Mouse (Mus musculus) kidney, embryonic 15.5 days (tissue): Measurements from ENCODE around the gene Man1a. TPM values are rescaled to one million over a fixed set of nuclear protein-coding genes. Genes with fewer than 3 reads are reported as not detected.

ENCODE experiments used
- ATAC-seq: fragments of 200-750 bp; cut with Nextera tagmentation; replicated peaks from 2 replicates; pipeline ENCODE4 v1.8.0; 2017; ENCODE audit warnings: moderate TSS enrichment; ENCODE audit not compliant: low FRiP score
- H3K27ac ChIP-seq: fragments of 300-500 bp; sonication (generic); 2 replicates; pipeline ENCODE4 v1.5.1; 2015; ENCODE audit warnings: mild to moderate bottlenecking, inconsistent platforms
- H3K27me3 ChIP-seq: fragments of 300-500 bp; sonication (generic); 2 replicates; pipeline ENCODE4 v1.6.1; 2015; ENCODE audit warnings: inconsistent platforms
- H3K36me3 ChIP-seq: fragments of 300-500 bp; sonication (generic); 2 replicates; pipeline ENCODE4 v1.6.1; 2015; ENCODE audit warnings: inconsistent platforms
- H3K4me1 ChIP-seq: fragments of 300-500 bp; sonication (generic); 2 replicates; pipeline ENCODE4 v1.6.1; 2015; ENCODE audit warnings: inconsistent platforms
- H3K4me2 ChIP-seq: fragments of 300-500 bp; sonication (generic); 2 replicates; pipeline ENCODE4 v1.6.1; 2015; ENCODE audit warnings: moderate library complexity, mild to moderate bottlenecking, inconsistent platforms
- H3K4me3 ChIP-seq: fragments of 300-500 bp; sonication (generic); replicated peaks from 2 replicates; pipeline ENCODE4 v1.5.1; 2015; ENCODE audit warnings: mild to moderate bottlenecking, inconsistent platforms
- H3K9ac ChIP-seq: fragments of 300-500 bp; sonication (generic); 2 replicates; pipeline ENCODE4 v1.6.1; 2015; ENCODE audit warnings: mild to moderate bottlenecking, inconsistent platforms
- H3K9me3 ChIP-seq: fragments of 300-500 bp; sonication (generic); replicated peaks from 2 replicates; pipeline ENCODE4 v1.6.1; 2016; ENCODE audit warnings: inconsistent platforms
- WGBS: fragments of 180-500 bp; shearing (Covaris S2); methylation state at CpG from one replicate; pipeline ENCODE4 v1.1.7; 2015; ENCODE audit warnings: mixed read lengths; 5-methylcytosine and 5-hydroxymethylcytosine counted together
- polyA plus RNA-seq: library from polyadenylated mRNA; unstranded; fragments of >200 nt; fragmentation: Nextera tagmentation; extraction: Ambion mirVana; gene quantifications from 2 replicates; pipeline ENCODE4 v1.2.1, GENCODE M21; 2015

Man1a gene
- polyA plus RNA-seq = 8.4 and 8.5 TPM in 2 replicates

DNA sequence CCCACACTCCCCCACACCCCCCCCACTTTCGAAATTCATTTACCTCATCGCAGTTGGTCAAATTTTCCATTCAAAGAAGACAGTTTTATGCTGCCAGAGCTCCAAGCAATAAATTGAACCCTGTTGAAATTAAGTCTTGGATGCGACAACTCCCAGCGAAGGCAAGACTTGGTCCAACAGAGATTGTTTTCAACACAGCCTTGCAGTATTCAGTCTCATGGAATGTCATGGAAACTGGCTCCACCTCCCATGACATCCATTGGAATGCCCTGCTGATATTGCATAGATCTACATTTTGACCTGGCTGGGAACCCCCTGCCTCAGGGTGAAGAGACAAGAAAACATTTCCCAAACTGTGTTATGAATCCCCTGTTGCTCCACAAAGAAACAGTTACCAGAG is at the start of gene Man1a:
Gene Man1a (minus strand): TSS at position 190 of the 400 bp plus-strand sequence.
- ATAC-seq = no peak
- Histone ChIP-seq H3K4me2 (peak within 1 kb of the TSS; percentile 99), H3K9ac (peak within 1 kb of the TSS; percentile 84), H3K9me3 (no peaks in the 10 kb centered on the region), H3K27ac (peak within 1 kb of the TSS; percentile 24), H3K27me3 (no peaks in the 10 kb centered on the region), H3K4me3 (peak within 1 kb of the TSS; percentile 79), H3K36me3 (no peaks in the 10 kb centered on the region), H3K4me1 (peaks cover 28% of the 10 kb centered on the region)
- 5% methylated on average over 4 of the region's 4 CpGs for WGBS

DNA sequence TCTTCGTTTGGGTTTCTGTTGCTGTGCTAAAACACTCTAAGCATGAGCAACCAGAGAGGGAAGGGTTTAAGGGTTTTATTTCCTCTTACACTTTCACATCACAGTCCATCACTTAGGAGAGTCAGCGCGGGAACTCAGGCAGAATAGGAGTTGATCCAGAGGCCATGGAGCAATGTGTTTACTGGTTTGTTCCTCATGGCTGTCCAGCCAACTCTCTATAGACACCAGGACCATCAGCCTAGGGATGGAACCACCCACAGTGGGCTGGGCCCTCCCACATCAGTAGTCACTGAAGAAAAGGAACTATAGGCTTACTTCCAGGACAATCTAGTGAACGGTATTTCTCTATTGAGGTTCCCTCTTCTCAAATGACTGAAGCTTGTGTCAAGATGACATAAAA is 45.4 kb upstream of the Man1a start:
- no peaks in the 10 kb centered on the region for H3K9me3 ChIP-seq
- no peaks in the 10 kb centered on the region for H3K27me3 ChIP-seq
- H3K4me2 ChIP-seq = no peak overlapping the region
- H3K27ac ChIP-seq = no peak overlapping the region
- H3K9ac ChIP-seq = no peak overlapping the region
- 84% methylated on average over 4 of the region's 4 CpGs for WGBS
- no peaks in the 10 kb centered on the region for H3K4me1 ChIP-seq
- no peaks in the 10 kb centered on the region for H3K36me3 ChIP-seq
- ATAC-seq = no peak
- no peak overlapping the region for H3K4me3 ChIP-seq

DNA sequence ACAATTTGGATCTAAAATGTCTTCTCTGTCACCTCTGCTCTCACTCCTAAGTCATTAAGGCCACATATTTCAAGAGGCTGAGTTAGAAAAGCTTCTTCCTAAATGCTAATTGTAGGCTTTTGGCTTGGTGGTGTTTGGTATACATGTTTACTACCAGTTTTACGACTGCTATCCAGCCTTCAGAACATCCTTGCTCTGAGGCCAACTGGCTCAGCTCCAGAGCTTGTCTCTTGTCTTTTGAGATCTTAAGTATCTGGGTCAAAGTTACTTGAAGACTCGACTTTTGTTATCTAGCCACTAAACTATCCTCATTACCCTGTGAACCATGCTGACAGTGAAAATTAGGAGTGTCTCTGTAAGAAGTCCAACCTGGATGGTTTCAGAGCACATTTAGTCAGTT is 44.0 kb upstream of the Man1a start:
- 0 out of 2 replicates have a peak, but pooled peaks have one; percentile 29 for ATAC-seq
- no peak overlapping the region for H3K27ac ChIP-seq
- H3K27me3 ChIP-seq = no peaks in the 10 kb centered on the region
- 26% methylated on average over 2 of the region's 2 CpGs for WGBS
- no peak overlapping the region for H3K4me3 ChIP-seq
- H3K36me3 ChIP-seq = no peaks in the 10 kb centered on the region
- no peak overlapping the region for H3K4me2 ChIP-seq
- no peaks in the 10 kb centered on the region for H3K9me3 ChIP-seq
- no peak overlapping the region for H3K9ac ChIP-seq
- H3K4me1 ChIP-seq = no peaks in the 10 kb centered on the region

- no peak overlapping the region for H3K27ac ChIP-seq
- H3K36me3 ChIP-seq = no peaks in the 10 kb centered on the region
- WGBS = 73% methylated on average over 2 of the region's 2 CpGs
- ATAC-seq = no peak
- H3K4me2 ChIP-seq = no peak overlapping the region
- no peaks in the 10 kb centered on the region for H3K9me3 ChIP-seq
- no peak overlapping the region for H3K9ac ChIP-seq
- H3K4me3 ChIP-seq = no peak overlapping the region
- no peaks in the 10 kb centered on the region for H3K4me1 ChIP-seq
- H3K27me3 ChIP-seq = no peaks in the 10 kb centered on the region
Observed at GRCm38 (mm10) chr10:54119303-54119702, 42.9 kb upstream of the Man1a start.

DNA sequence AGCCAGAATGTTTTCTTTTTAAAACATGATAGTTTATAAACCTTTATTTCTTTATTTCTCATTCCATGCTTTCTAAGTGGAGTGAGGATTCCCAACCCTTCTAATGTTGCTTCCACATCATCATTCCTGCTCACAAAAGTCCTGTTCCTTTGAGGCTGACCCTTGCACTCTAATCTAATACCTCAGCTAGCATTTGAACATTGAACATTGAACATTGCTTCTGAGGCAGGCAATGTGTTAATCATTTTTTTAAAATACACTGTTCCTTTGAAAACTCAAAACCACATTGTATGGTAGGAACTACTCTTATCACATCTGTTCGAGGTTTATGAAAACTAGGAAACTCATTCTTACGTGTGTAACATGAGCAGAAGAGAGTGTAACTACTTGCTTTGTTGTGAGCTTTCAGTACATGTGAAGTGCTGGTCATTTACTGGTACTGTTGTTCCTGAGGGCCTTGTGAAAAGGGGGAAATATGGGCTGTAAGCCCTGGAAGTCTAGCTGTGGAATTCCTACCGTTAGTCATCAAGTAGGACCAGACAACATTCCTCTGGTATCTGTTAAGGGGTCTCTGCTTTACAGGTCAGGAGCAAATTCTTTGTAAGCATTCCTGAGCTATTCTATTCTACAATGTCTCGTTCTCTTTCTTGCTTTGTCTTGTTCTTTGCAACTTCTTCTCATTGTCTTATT is 42.0 kb upstream of the Man1a start:
- 76% methylated on average over 4 of the region's 4 CpGs for WGBS
- no peaks in the 10 kb centered on the region for H3K36me3 ChIP-seq
- no peak overlapping the region for H3K9ac ChIP-seq
- H3K4me2 ChIP-seq = no peak overlapping the region
- no peak for ATAC-seq
- no peak overlapping the region for H3K27ac ChIP-seq
- H3K4me1 ChIP-seq = no peaks in the 10 kb centered on the region
- H3K4me3 ChIP-seq = no peak overlapping the region
- H3K27me3 ChIP-seq = no peaks in the 10 kb centered on the region
- no peaks in the 10 kb centered on the region for H3K9me3 ChIP-seq

DNA sequence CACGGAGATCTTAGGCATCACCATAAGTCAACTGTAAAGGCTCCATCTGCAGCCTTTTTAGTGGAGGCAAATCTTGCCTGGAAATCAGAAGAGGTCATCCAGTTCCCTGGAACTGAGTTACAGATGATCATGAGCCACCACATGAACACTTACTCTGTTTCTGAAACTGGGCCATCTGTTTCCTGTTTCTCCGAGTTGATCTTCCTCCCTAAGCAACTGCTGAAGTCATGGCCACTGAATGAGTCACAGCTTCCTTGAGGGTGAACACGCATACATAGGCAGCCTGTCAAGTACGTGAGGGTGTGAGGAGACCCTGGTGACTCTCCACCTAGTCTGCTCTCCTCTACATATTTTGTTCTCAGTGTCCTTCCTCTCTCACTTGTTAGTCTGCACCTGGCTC is 41.4 kb upstream of the Man1a start:
- H3K27me3 ChIP-seq = no peaks in the 10 kb centered on the region
- H3K9me3 ChIP-seq = no peaks in the 10 kb centered on the region
- H3K36me3 ChIP-seq = no peaks in the 10 kb centered on the region
- no peaks in the 10 kb centered on the region for H3K4me1 ChIP-seq
- no peak overlapping the region for H3K27ac ChIP-seq
- WGBS = 49% methylated on average over 4 of the region's 4 CpGs
- H3K9ac ChIP-seq = no peak overlapping the region
- no peak overlapping the region for H3K4me3 ChIP-seq
- ATAC-seq = peak; percentile 62; the same call in 1 of the 2 replicates
- H3K4me2 ChIP-seq = no peak overlapping the region

DNA sequence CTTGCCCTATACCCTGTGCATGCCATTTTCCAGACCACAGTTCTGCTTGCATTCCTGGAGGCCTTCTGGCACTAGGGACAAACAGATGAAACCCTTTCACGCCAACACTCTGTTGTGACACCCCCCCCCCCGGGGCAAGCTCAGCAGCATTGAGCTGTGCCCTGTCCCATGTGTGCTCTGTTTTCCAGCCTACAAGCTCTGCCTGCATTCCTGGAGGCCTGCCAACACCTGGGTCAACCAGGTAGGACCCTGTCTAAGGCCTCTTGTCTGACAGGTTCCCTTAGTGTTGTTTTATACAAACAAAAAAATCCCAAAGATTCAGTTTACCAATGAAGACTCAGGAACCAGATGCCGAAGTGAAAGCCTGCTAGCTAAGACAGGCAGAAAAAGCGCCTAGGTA is 27.3 kb upstream of the Man1a start:
- WGBS = 75% methylated on average over 4 of the region's 4 CpGs
- Histone ChIP-seq H3K4me3 (no peak overlapping the region), H3K27me3 (no peaks in the 10 kb centered on the region), H3K4me2 (no peak overlapping the region), H3K9me3 (no peaks in the 10 kb centered on the region), H3K9ac (no peak overlapping the region), H3K27ac (no peak overlapping the region), H3K36me3 (no peaks in the 10 kb centered on the region), H3K4me1 (no peaks in the 10 kb centered on the region)
- no peak for ATAC-seq

GRCm38 (mm10) chr10:54092081-54092480 is 15.7 kb upstream of the Man1a start:
- H3K4me2 ChIP-seq = no peak overlapping the region
- H3K27ac ChIP-seq = no peak overlapping the region
- H3K9ac ChIP-seq = no peak overlapping the region
- H3K36me3 ChIP-seq = no peaks in the 10 kb centered on the region
- H3K27me3 ChIP-seq = no peaks in the 10 kb centered on the region
- no peak for ATAC-seq
- no peak overlapping the region for H3K4me3 ChIP-seq
- no peaks in the 10 kb centered on the region for H3K4me1 ChIP-seq
- no peaks in the 10 kb centered on the region for H3K9me3 ChIP-seq

DNA sequence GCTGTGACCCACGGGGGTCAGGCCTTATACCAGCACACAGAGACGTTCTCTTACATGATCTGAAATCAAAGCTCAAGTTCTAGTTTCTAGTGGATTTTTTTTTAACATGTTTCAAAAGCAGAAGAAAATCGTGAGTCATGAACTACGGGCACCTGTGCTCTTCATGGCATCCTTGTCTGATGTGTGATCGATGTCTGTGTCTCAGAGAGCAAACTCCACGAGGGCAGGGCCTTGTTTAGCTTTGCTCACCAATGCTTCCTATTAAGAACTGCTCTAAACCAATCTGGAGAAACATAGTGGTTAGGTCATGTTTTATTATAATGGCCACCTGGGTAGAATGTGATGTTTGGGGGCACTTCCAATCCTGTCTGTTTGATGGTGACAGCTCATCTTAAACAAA is 13.5 kb upstream of the Man1a start:
- Histone ChIP-seq H3K9ac (no peak overlapping the region), H3K9me3 (no peaks in the 10 kb centered on the region), H3K4me3 (no peak overlapping the region), H3K36me3 (no peaks in the 10 kb centered on the region), H3K4me1 (no peaks in the 10 kb centered on the region), H3K27ac (no peak overlapping the region), H3K4me2 (no peak overlapping the region), H3K27me3 (no peaks in the 10 kb centered on the region)
- ATAC-seq = no peak
- 88% methylated on average over 6 of the region's 6 CpGs for WGBS

DNA sequence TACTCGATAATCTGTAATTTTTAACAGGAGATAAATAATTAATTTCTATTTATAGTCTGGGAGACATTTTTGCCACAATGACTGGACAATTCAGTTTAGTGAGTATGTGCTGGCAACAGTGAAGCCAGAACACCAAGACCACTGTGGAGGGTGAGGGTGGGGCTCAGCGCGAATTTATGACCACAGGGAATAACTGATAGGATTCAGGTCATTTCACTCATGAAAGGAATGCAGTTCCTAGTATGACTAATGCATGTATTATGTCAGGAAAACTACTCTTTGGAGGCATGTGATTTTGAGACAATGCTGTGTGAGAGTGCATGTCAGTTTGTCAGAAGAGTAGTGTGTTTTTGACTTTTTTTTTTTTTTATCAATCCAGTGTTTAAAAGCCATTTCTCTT is 10.9 kb upstream of the Man1a start:
- ATAC-seq = no peak
- H3K9me3 ChIP-seq = no peaks in the 10 kb centered on the region
- H3K4me1 ChIP-seq = no peaks in the 10 kb centered on the region
- H3K9ac ChIP-seq = no peak overlapping the region
- 76% methylated on average over 3 of the region's 3 CpGs for WGBS
- no peak overlapping the region for H3K4me3 ChIP-seq
- H3K27ac ChIP-seq = no peak overlapping the region
- no peaks in the 10 kb centered on the region for H3K36me3 ChIP-seq
- no peaks in the 10 kb centered on the region for H3K27me3 ChIP-seq
- H3K4me2 ChIP-seq = no peak overlapping the region

DNA sequence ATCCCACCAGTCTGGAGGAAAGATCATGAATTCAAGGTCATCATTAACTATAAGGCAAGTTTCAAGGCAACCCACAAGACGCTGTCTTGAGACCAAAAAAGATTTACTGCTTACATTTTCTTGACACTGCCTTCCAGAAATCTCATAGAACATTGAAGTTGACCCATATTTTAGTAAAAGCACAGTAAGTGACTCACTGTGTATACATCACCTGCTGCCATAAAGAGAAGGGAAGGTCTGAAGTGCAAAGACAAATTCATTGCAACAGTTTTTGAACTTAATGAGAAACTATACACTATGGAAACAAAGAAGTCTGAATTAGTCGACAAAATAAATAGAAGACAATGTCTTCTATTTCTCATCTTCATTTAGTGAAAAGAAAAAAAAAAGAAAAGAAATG is 8.7 kb upstream of the Man1a start:
- Histone ChIP-seq H3K9ac (no peak overlapping the region), H3K27me3 (no peaks in the 10 kb centered on the region), H3K36me3 (no peaks in the 10 kb centered on the region), H3K4me1 (no peaks in the 10 kb centered on the region), H3K27ac (no peak overlapping the region), H3K4me3 (no peak overlapping the region), H3K4me2 (no peak overlapping the region), H3K9me3 (no peaks in the 10 kb centered on the region)
- WGBS = 82% methylated on average over 2 of the region's 2 CpGs
- ATAC-seq = no peak

- 50% methylated on average over 3 of the region's 3 CpGs for WGBS
- H3K4me3 ChIP-seq = no peak overlapping the region
Observed at GRCm38 (mm10) chr10:54077005-54077404, 596 bp upstream of the Man1a start.

DNA sequence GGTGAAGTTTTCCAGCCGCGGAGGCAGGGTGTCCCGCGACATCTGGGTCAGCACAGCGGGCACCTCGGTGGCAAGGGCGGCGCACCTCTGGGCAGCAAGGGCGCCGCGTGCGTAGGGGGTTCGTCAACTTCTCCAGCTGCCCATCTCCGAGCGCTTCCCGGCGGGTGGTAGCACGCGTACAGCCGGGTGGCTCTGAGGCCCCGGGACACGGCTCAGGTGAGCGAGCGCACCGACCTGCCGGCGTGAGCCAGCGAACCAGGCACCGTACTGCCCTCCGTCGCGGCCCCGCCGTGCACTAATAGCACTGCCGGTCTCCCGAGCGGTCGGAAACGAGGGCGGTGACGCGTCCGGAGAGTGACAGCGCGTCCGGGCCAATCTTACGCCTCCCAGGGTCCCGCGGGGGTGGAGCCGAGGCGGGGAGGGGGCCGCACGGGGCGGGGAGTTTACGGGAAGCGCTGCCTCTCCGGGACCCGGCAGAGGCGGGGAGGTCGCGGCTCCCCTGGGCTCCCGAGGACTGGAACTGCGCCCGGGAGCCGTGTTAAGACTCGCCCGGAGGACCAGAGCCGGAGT is 883 bp downstream of the Man1a start:
- WGBS = under 1% methylated on average over 67 of the region's 68 CpGs

More at GRCm38 (mm10) chr10:54077005-54077404, 596 bp upstream of the Man1a start:
- Histone ChIP-seq H3K9ac (no peak overlapping the region), H3K4me1 (peaks cover 28% of the 10 kb centered on the region), H3K27ac (no peak overlapping the region), H3K4me2 (no peak overlapping the region), H3K27me3 (no peaks in the 10 kb centered on the region), H3K36me3 (no peaks in the 10 kb centered on the region), H3K9me3 (no peaks in the 10 kb centered on the region)
- ATAC-seq = no peak

More for the DNA sequence above, 883 bp downstream of the Man1a start:
- peak; percentile 97 for ATAC-seq
- peak overlapping the region; percentile 84 for H3K9ac ChIP-seq
- peaks cover 35% of the 10 kb centered on the region for H3K4me1 ChIP-seq
- no peaks in the 10 kb centered on the region for H3K36me3 ChIP-seq
- H3K27me3 ChIP-seq = no peaks in the 10 kb centered on the region
- peak overlapping the region; percentile 99 for H3K4me2 ChIP-seq
- H3K9me3 ChIP-seq = no peaks in the 10 kb centered on the region
- H3K27ac ChIP-seq = peak overlapping the region; percentile 24
- H3K4me3 ChIP-seq = peak overlapping the region; percentile 79
